ENCODE assay signal across 8 mouse cellular contexts in genomic region chr1:165844956-165845355, GRCm38 (mm10). TPM values are rescaled to one million over a fixed set of nuclear protein-coding genes. Genes with fewer than 3 reads are reported as not detected.
DNase-seq lines count a peak whose midpoint lies in the region; ATAC-seq and TF ChIP-seq lines count a peak whose summit lies in the region.

No protein-coding gene starts in this region.

- peaks cover 10% of the 10 kb centered on the region; the same call in 1 of the 2 replicates for H3K4me1 ChIP-seq in heart, embryonic 11.5 days (ENCODE audit: control insufficient read depth, insufficient read depth, low read length)
- H3K4me1 ChIP-seq in liver, embryonic 14.5 days (replicated peaks; ENCODE audit: control insufficient read depth in 2 of 2, insufficient read depth in 2 of 2, low read length in 1 of 2): peaks cover 0 to 20% of the 10 kb centered on the region in 2 experiments; a peak in 3 of 4 replicates

- no peak for DNase-seq in heart, adult 11 months
- peak; percentile 22 for DNase-seq in c-Kit-positive CD71-positive TER-119-positive erythroid progenitor cells, embryonic 14.5 days (ENCODE audit: low spot score)
- no peak for DNase-seq in liver, embryonic 14.5 days (ENCODE audit: low read depth in 3 of 3, low spot score in 3 of 3)
- DNase-seq in neural tube, embryonic 10.5 days (ENCODE audit: extremely low spot score, low spot score): peak; percentile 64
- DNase-seq in adipocyte (ENCODE audit: low spot score): no peak
- no peak for DNase-seq in layer of hippocampus, adult 9-11 months

- peak overlapping the region; percentile 100 for H3K4me2 ChIP-seq in heart, embryonic 11.5 days
- peak overlapping the region; percentile 68 for H3K4me2 ChIP-seq in liver, embryonic 14.5 days (ENCODE audit: low read depth)

- TF ChIP-seq EP300 in liver, embryonic 14.5 days (IDR thresholded peaks at IDR 0.05; ENCODE audit: low read depth): no peak

- H3K27ac ChIP-seq in heart, embryonic 11.5 days (ENCODE audit: low read depth, low read length): no peak overlapping the region
- H3K27ac ChIP-seq in liver, embryonic 14.5 days: no peak overlapping the region

- under 1% methylated on average over 20 of the region's 26 CpGs for WGBS in heart, embryonic 11.5 days (ENCODE audit: insufficient replicate concordance)
- under 1% methylated on average over 24 of the region's 26 CpGs for WGBS in liver, embryonic 14.5 days (ENCODE audit: insufficient replicate concordance)

- no peaks in the 10 kb centered on the region for H3K9me3 ChIP-seq in heart, embryonic 11.5 days (replicated peaks; ENCODE audit: control insufficient read depth, low read length)
- H3K9me3 ChIP-seq in liver, embryonic 14.5 days (ENCODE audit: control insufficient read depth, low read length): no peaks in the 10 kb centered on the region

- peak; percentile 16; the same call in 1 of the 2 replicates for ATAC-seq in heart, embryonic 11.5 days (replicated peaks; ENCODE audit: insufficient number of reproducible peaks, low FRiP score, low TSS enrichment)
- ATAC-seq in hematopoietic stem cell, adult 5-6 weeks (replicated peaks in 1 of 2; ENCODE audit: insufficient read depth in 1 of 2, low FRiP score in 2 of 2, low TSS enrichment in 1 of 2, low read depth in 1 of 2, poor library complexity in 2 of 2, severe bottlenecking in 2 of 2): peak; percentile 52 to 55
- peak; percentile 29 for ATAC-seq in liver, embryonic 14.5 days (ENCODE audit: insufficient read depth)

- no peaks in the 10 kb centered on the region for H3K36me3 ChIP-seq in heart, embryonic 11.5 days (ENCODE audit: control insufficient read depth, insufficient read depth, low read length)
- no peaks in the 10 kb centered on the region for H3K36me3 ChIP-seq in liver, embryonic 14.5 days (replicated peaks; ENCODE audit: control insufficient read depth, insufficient read depth, low read depth)

- H3K9ac ChIP-seq in heart, embryonic 11.5 days (ENCODE audit: low read depth, low read length): peak overlapping the region; percentile 28
- H3K9ac ChIP-seq in liver, embryonic 14.5 days (replicated peaks): no peak overlapping the region

- no peak for TF ChIP-seq CTCF in liver, embryonic 14.5 days (IDR thresholded peaks at IDR 0.05; ENCODE audit: low read depth)

- peaks cover 40% of the 10 kb centered on the region for H3K27me3 ChIP-seq in heart, embryonic 11.5 days (ENCODE audit: control insufficient read depth, insufficient read depth, low read length)
- peaks cover 18% of the 10 kb centered on the region for H3K27me3 ChIP-seq in liver, embryonic 14.5 days (ENCODE audit: control insufficient read depth, insufficient read depth, low read length)

- peak overlapping the region; percentile 58 for H3K4me3 ChIP-seq in heart, embryonic 11.5 days (ENCODE audit: low read depth, low read length)
- H3K4me3 ChIP-seq in liver, embryonic 14.5 days (ENCODE audit: insufficient read depth in 1 of 2, low read depth in 2 of 2, low read length in 2 of 2): peak overlapping the region; percentile 37 to 41

RNA-seq across cellular contexts. Expression of gene Cd247, which starts 56.5 kb away (rescaled TPM):
- polyA plus RNA-seq in heart, embryonic 11.5 days (2014; fragmentation: Nextera tagmentation; extraction: Ambion mirVana): 0.64 and 0.90 TPM in 2 replicates
- total RNA-seq in hematopoietic stem cell, adult 5-6 weeks (2017): 3.6 and 7.2 TPM in 2 replicates
- 0.04 and 0.07 TPM in 2 replicates for polyA plus RNA-seq in liver, embryonic 14.5 days (2012; rRNA removed)
- 0.16 and 0.47 TPM in 2 replicates for polyA plus RNA-seq in liver, embryonic 14.5 days (2014; fragmentation: Nextera tagmentation; extraction: Ambion mirVana)

Comparison
In these comparisons a context has a peak if more than half of its experiments do, and no peak if none do; other contexts are left out.
1. DNase-seq: peak in c-Kit-positive CD71-positive TER-119-positive erythroid progenitor cells, embryonic 14.5 days (single experiment) and neural tube, embryonic 10.5 days (single experiment); none in heart, adult 11 months (single experiment), liver, embryonic 14.5 days (0 of 3), adipocyte (single experiment) and layer of hippocampus, adult 9-11 months (single experiment).
2. Peak in every context shown above with its lines, with median percentiles within 50 percentile points of each other: ATAC-seq.